Mouse (Mus musculus): ENCODE results near the gene Syt2. TPM values are rescaled to one million over a fixed set of nuclear protein-coding genes. Genes with fewer than 3 reads are reported as not detected.

Syt2 gene
- polyA plus RNA-seq, 1 experiment from 2014 or later: 2.1 TPM

GRCm38 (mm10) chr1:134803286-134804117 is 157.0 kb downstream of the Syt2 start:
- DNase-seq (peak; percentile 64), ATAC-seq (ENCODE audit: low FRiP score, low TSS enrichment) (no peak)

GRCm38 (mm10) chr1:134804373-134804772 is 157.9 kb downstream of the Syt2 start:
- Histone ChIP-seq H3K27me3 (ENCODE audit: control insufficient read depth, insufficient read depth, low read length) (no peaks in the 10 kb centered on the region), H3K4me2 (ENCODE audit: low read length) (no peak overlapping the region), H3K9ac (replicated peaks; ENCODE audit: low read length) (no peak overlapping the region), H3K4me3 (replicated peaks; ENCODE audit: low read depth, low read length) (no peak overlapping the region), H3K4me1 (ENCODE audit: control insufficient read depth, insufficient read depth, low read length) (peaks cover 15% of the 10 kb centered on the region), H3K27ac (replicated peaks; ENCODE audit: low read depth, low read length) (no peak overlapping the region), H3K9me3 (ENCODE audit: control insufficient read depth, low read length) (no peaks in the 10 kb centered on the region), H3K36me3 (ENCODE audit: control insufficient read depth, insufficient read depth, low read length) (0 out of 2 replicates have a peak, but pooled peaks cover 3% of the 10 kb centered on the region)
- 39% methylated on average over 5 of the region's 5 CpGs for WGBS
- ATAC-seq (ENCODE audit: low FRiP score, low TSS enrichment): no peak
- no peak for DNase-seq

More at GRCm38 (mm10) chr1:134803286-134804117, 157.0 kb downstream of the Syt2 start:
- Histone ChIP-seq H3K4me3 (replicated peaks; ENCODE audit: low read depth, low read length) (no peak overlapping the region), H3K9me3 (ENCODE audit: control insufficient read depth, low read length) (no peaks in the 10 kb centered on the region), H3K27ac (replicated peaks; ENCODE audit: low read depth, low read length) (no peak overlapping the region), H3K36me3 (ENCODE audit: control insufficient read depth, insufficient read depth, low read length) (peaks cover 6% of the 10 kb centered on the region; the same call in 1 of the 2 replicates), H3K4me1 (ENCODE audit: control insufficient read depth, insufficient read depth, low read length) (peaks cover 15% of the 10 kb centered on the region), H3K9ac (replicated peaks; ENCODE audit: low read length) (no peak overlapping the region), H3K27me3 (ENCODE audit: control insufficient read depth, insufficient read depth, low read length) (no peaks in the 10 kb centered on the region), H3K4me2 (ENCODE audit: low read length) (no peak overlapping the region)
- 52% methylated on average over 16 of the region's 16 CpGs for WGBS

GRCm38 (mm10) chr1:134805471-134805870 is 159.0 kb downstream of the Syt2 start:
- no peak overlapping the region for H3K4me2 ChIP-seq (ENCODE audit: low read length)
- 0 out of 2 replicates have a peak, but pooled peaks cover 3% of the 10 kb centered on the region for H3K36me3 ChIP-seq (ENCODE audit: control insufficient read depth, insufficient read depth, low read length)
- no peaks in the 10 kb centered on the region for H3K9me3 ChIP-seq (ENCODE audit: control insufficient read depth, low read length)
- peak; percentile 51 for DNase-seq
- H3K4me1 ChIP-seq (ENCODE audit: control insufficient read depth, insufficient read depth, low read length): peaks cover 15% of the 10 kb centered on the region
- no peaks in the 10 kb centered on the region for H3K27me3 ChIP-seq (ENCODE audit: control insufficient read depth, insufficient read depth, low read length)
- 54% methylated on average over 9 of the region's 9 CpGs for WGBS
- H3K9ac ChIP-seq (replicated peaks; ENCODE audit: low read length): no peak overlapping the region
- H3K4me3 ChIP-seq (replicated peaks; ENCODE audit: low read depth, low read length): no peak overlapping the region
- ATAC-seq (ENCODE audit: low FRiP score, low TSS enrichment): no peak
- H3K27ac ChIP-seq (replicated peaks; ENCODE audit: low read depth, low read length): no peak overlapping the region

Small RNAs within 50 kb of the gene (microRNA-seq; reads per million reads assigned to microRNA genes)
- gene Gm22232: not detected

Other genes starting within 250 kb of the Syt2 start
- gene Cyb5r1, start 241.1 kb upstream of the Syt2 start, polyA plus RNA-seq (2014; fragmentation: Nextera tagmentation; extraction: Ambion mirVana): 9.0 and 9.2 TPM in 2 replicates
- 70.5 and 73.5 TPM in 2 replicates for gene Adipor1, start 231.3 kb upstream of the Syt2 start, polyA plus RNA-seq (2014; fragmentation: Nextera tagmentation; extraction: Ambion mirVana)
- 19.6 and 34.4 TPM in 2 replicates for gene Klhl12, start 191.1 kb upstream of the Syt2 start, polyA plus RNA-seq (2014; fragmentation: Nextera tagmentation; extraction: Ambion mirVana)
- gene Rabif, start 152.0 kb upstream of the Syt2 start, polyA plus RNA-seq (2014; fragmentation: Nextera tagmentation; extraction: Ambion mirVana): 69.4 and 75.3 TPM in 2 replicates
- gene Mgat4e, start 97.0 kb upstream of the Syt2 start, polyA plus RNA-seq (2014; fragmentation: Nextera tagmentation; extraction: Ambion mirVana): not detected in 2 replicates
- 79.7 and 111 TPM in 2 replicates for gene Kdm5b, start 86.5 kb upstream of the Syt2 start, polyA plus RNA-seq (2014; fragmentation: Nextera tagmentation; extraction: Ambion mirVana)

All from midbrain, embryonic 14.5 days (tissue).